Mouse (Mus musculus): ENCODE measurements at regions not wholly inside any gene's neighbourhood (a gene's known extent, or its start where the extent isn't known, plus 50 kb on each side); places are given as distances from the start of the nearest gene placed in this dataset.
"Not testable (repeated sequence)": the region's sequence is repeated elsewhere in the genome, so short reads cannot be mapped to it uniquely, and the experiment has no call there.

GRCm38 (mm10) chr5:118492522-118492921 is 68.0 kb upstream of the Med13l start:
- not testable (repeated sequence) for DNase-seq (ENCODE audit: low read depth, low spot score)

- peak; percentile 36 for DNase-seq (ENCODE audit: low read depth, low spot score)
Observed at GRCm38 (mm10) chr5:118494649-118495477, 65.6 kb upstream of the Med13l start.

GRCm38 (mm10) chr5:118495478-118495760 is 65.1 kb upstream of the Med13l start:
- DNase-seq (ENCODE audit: low read depth, low spot score) = no peak

GRCm38 (mm10) chr5:118501624-118502023 is 58.9 kb upstream of the Med13l start:
- DNase-seq (ENCODE audit: low read depth, low spot score) = no peak

GRCm38 (mm10) chr5:118502991-118503390 is 57.5 kb upstream of the Med13l start:
- DNase-seq (ENCODE audit: low read depth, low spot score) = peak; percentile 19

- no peak for DNase-seq (ENCODE audit: low read depth, low spot score)
Observed at GRCm38 (mm10) chr5:118504170-118504569, 56.3 kb upstream of the Med13l start.

- peak; percentile 16 for DNase-seq (ENCODE audit: low read depth, low spot score)
Observed at GRCm38 (mm10) chr5:118504926-118505325, 55.6 kb upstream of the Med13l start.

GRCm38 (mm10) chr5:118509871-118510270 is 50.6 kb upstream of the Med13l start:
- no peak for DNase-seq (ENCODE audit: low read depth, low spot score)

Measured in 3T3-L1 (cell line).